Mouse (Mus musculus) intestine, postnatal 0 days (tissue): ENCODE data around the gene Crabp1. TPM values are rescaled to one million over a fixed set of nuclear protein-coding genes. Genes with fewer than 3 reads are reported as not detected.

Experiments used
- ATAC-seq: fragments of 200-750 bp; cut with Nextera tagmentation; 2 replicates; pipeline ENCODE4 v1.8.0; 2017; ENCODE audit warnings: mild to moderate bottlenecking, moderate TSS enrichment, moderate library complexity
- H3K27ac ChIP-seq: fragments of 300-500 bp; sonication (generic); 2 replicates; pipeline ENCODE4 v1.5.1; 2014; ENCODE audit warnings: mild to moderate bottlenecking, low read depth, low read length, moderate library complexity
- H3K27me3 ChIP-seq: fragments of 300-500 bp; sonication (generic); replicated peaks from 2 replicates; pipeline ENCODE4 v1.6.1; 2014; ENCODE audit warnings: low read length, mixed read lengths; ENCODE audit not compliant: control insufficient read depth, insufficient read depth
- H3K36me3 ChIP-seq: fragments of 300-500 bp; sonication (generic); 2 replicates; pipeline ENCODE4 v1.6.1; 2014; ENCODE audit warnings: mild to moderate bottlenecking, moderate library complexity; ENCODE audit not compliant: control insufficient read depth, insufficient read depth
- H3K4me1 ChIP-seq: fragments of 300-500 bp; sonication (generic); replicated peaks from 2 replicates; pipeline ENCODE4 v1.6.1; 2014; ENCODE audit warnings: antibody characterized with exemption, low read length, mixed read lengths; ENCODE audit not compliant: control insufficient read depth, insufficient read depth
- H3K4me2 ChIP-seq: fragments of 300-500 bp; sonication (generic); replicated peaks from 2 replicates; pipeline ENCODE4 v1.6.1; 2014; ENCODE audit warnings: low read depth, mild to moderate bottlenecking, moderate library complexity
- H3K4me3 ChIP-seq: fragments of 300-500 bp; sonication (generic); 2 replicates; pipeline ENCODE4 v1.5.1; 2014; ENCODE audit warnings: low read depth, low read length
- H3K9ac ChIP-seq: fragments of 300-500 bp; sonication (generic); 2 replicates; pipeline ENCODE4 v1.6.1; 2014; ENCODE audit warnings: mild to moderate bottlenecking, low read depth, low read length
- H3K9me3 ChIP-seq: fragments of 300-500 bp; sonication (generic); 2 replicates; pipeline ENCODE4 v1.6.1; 2016; ENCODE audit warnings: mixed run types; ENCODE audit not compliant: control insufficient read depth
- CTCF ChIP-seq: sonication (generic); IDR thresholded peaks from 2 replicates; pipeline ENCODE4 v1.5.1; 2016; ENCODE audit warnings: low read depth, mild to moderate bottlenecking, control low read depth, antibody characterized with exemption, moderate library complexity
- WGBS: fragments of 180-500 bp; shearing (Covaris S2); extraction: QIAGEN DNeasy Blood & Tissue Kit; methylation state at CpG from one replicate; pipeline ENCODE4 v1.1.7; 2014; 5-methylcytosine and 5-hydroxymethylcytosine counted together
- polyA plus RNA-seq: library from polyadenylated mRNA; unstranded; fragments of >200 nt; fragmentation: Nextera tagmentation; extraction: Ambion mirVana; gene quantifications from 2 replicates; pipeline ENCODE4 v1.2.1, GENCODE M21; 2015

The Crabp1 gene
- polyA plus RNA-seq, 1 experiment from 2014 or later = 3.2 TPM

GRCm38 (mm10) chr9:54784003-54784402 is 19.5 kb downstream of the Crabp1 start:
- TF ChIP-seq CTCF = no peak
- no peaks in the 10 kb centered on the region for H3K4me1 ChIP-seq
- no peak overlapping the region for H3K9ac ChIP-seq
- H3K27me3 ChIP-seq = no peaks in the 10 kb centered on the region
- no peaks in the 10 kb centered on the region for H3K36me3 ChIP-seq
- no peak overlapping the region for H3K4me3 ChIP-seq
- no peak overlapping the region for H3K27ac ChIP-seq
- no peaks in the 10 kb centered on the region for H3K9me3 ChIP-seq
- no peak overlapping the region for H3K4me2 ChIP-seq
- ATAC-seq = no peak
- 69% methylated on average over 3 of the region's 3 CpGs for WGBS

- WGBS = 82% methylated on average over 3 of the region's 3 CpGs
Measured at GRCm38 (mm10) chr9:54785215-54785614, 20.7 kb downstream of the Crabp1 start.

GRCm38 (mm10) chr9:54786083-54786482 is 21.5 kb downstream of the Crabp1 start:
- Histone ChIP-seq H3K9me3 (no peaks in the 10 kb centered on the region), H3K4me1 (no peaks in the 10 kb centered on the region), H3K27me3 (no peaks in the 10 kb centered on the region), H3K36me3 (no peaks in the 10 kb centered on the region), H3K4me3 (no peak overlapping the region), H3K4me2 (no peak overlapping the region), H3K9ac (no peak overlapping the region), H3K27ac (no peak overlapping the region)
- no peak for TF ChIP-seq CTCF
- no peak for ATAC-seq
- 79% methylated on average over 1 of the region's 1 CpGs for WGBS

More at GRCm38 (mm10) chr9:54785215-54785614, 20.7 kb downstream of the Crabp1 start:
- Histone ChIP-seq H3K4me3 (no peak overlapping the region), H3K9ac (no peak overlapping the region), H3K27ac (no peak overlapping the region), H3K9me3 (no peaks in the 10 kb centered on the region), H3K36me3 (no peaks in the 10 kb centered on the region), H3K27me3 (no peaks in the 10 kb centered on the region), H3K4me2 (no peak overlapping the region), H3K4me1 (no peaks in the 10 kb centered on the region)
- no peak for TF ChIP-seq CTCF
- no peak for ATAC-seq

GRCm38 (mm10) chr9:54787760-54788159 is 23.2 kb downstream of the Crabp1 start:
- 35% methylated on average over 8 of the region's 8 CpGs for WGBS
- Histone ChIP-seq H3K27me3 (no peaks in the 10 kb centered on the region), H3K27ac (no peak overlapping the region), H3K36me3 (no peaks in the 10 kb centered on the region), H3K4me3 (no peak overlapping the region), H3K4me2 (no peak overlapping the region), H3K9ac (no peak overlapping the region), H3K4me1 (no peaks in the 10 kb centered on the region), H3K9me3 (no peaks in the 10 kb centered on the region)
- TF ChIP-seq CTCF = no peak
- ATAC-seq = peak; percentile 33; the same call in 1 of the 2 replicates

GRCm38 (mm10) chr9:54790271-54790670 is 25.7 kb downstream of the Crabp1 start:
- H3K36me3 ChIP-seq = no peaks in the 10 kb centered on the region
- no peak overlapping the region for H3K4me3 ChIP-seq
- no peaks in the 10 kb centered on the region for H3K4me1 ChIP-seq
- H3K27me3 ChIP-seq = no peaks in the 10 kb centered on the region
- no peaks in the 10 kb centered on the region for H3K9me3 ChIP-seq
- H3K9ac ChIP-seq = no peak overlapping the region
- no peak overlapping the region for H3K4me2 ChIP-seq
- H3K27ac ChIP-seq = no peak overlapping the region
- 52% methylated on average over 5 of the region's 5 CpGs for WGBS
- no peak for TF ChIP-seq CTCF
- ATAC-seq = no peak

- ATAC-seq = no peak
- Histone ChIP-seq H3K4me2 (no peak overlapping the region), H3K36me3 (no peaks in the 10 kb centered on the region), H3K27ac (no peak overlapping the region), H3K4me1 (no peaks in the 10 kb centered on the region), H3K9ac (no peak overlapping the region), H3K4me3 (no peak overlapping the region), H3K9me3 (no peaks in the 10 kb centered on the region), H3K27me3 (no peaks in the 10 kb centered on the region)
- TF ChIP-seq CTCF = no peak
- WGBS = 52% methylated on average over 10 of the region's 10 CpGs
Measured at GRCm38 (mm10) chr9:54801460-54801961, 37.0 kb downstream of the Crabp1 start.
